Mouse (Mus musculus) gonadal fat pad, adult 2 months (tissue): Measurements from ENCODE around the gene Mrpl44. TPM values are rescaled to one million over a fixed set of nuclear protein-coding genes. Genes with fewer than 3 reads are reported as not detected.

Experiments
- DNase-seq: peaks from one replicate; pipeline ENCODE4 v3.0.0-alpha.2; 2012; ENCODE audit warnings: low read depth
- polyA plus RNA-seq: library from polyadenylated mRNA; depleted of rRNA; stranded (reverse); fragments of >200 nt; gene quantifications from 2 replicates; pipeline ENCODE4 v1.2.3, GENCODE M21; 2012

Mrpl44 gene
- polyA plus RNA-seq, 1 experiment = 9.5 TPM

DNA sequence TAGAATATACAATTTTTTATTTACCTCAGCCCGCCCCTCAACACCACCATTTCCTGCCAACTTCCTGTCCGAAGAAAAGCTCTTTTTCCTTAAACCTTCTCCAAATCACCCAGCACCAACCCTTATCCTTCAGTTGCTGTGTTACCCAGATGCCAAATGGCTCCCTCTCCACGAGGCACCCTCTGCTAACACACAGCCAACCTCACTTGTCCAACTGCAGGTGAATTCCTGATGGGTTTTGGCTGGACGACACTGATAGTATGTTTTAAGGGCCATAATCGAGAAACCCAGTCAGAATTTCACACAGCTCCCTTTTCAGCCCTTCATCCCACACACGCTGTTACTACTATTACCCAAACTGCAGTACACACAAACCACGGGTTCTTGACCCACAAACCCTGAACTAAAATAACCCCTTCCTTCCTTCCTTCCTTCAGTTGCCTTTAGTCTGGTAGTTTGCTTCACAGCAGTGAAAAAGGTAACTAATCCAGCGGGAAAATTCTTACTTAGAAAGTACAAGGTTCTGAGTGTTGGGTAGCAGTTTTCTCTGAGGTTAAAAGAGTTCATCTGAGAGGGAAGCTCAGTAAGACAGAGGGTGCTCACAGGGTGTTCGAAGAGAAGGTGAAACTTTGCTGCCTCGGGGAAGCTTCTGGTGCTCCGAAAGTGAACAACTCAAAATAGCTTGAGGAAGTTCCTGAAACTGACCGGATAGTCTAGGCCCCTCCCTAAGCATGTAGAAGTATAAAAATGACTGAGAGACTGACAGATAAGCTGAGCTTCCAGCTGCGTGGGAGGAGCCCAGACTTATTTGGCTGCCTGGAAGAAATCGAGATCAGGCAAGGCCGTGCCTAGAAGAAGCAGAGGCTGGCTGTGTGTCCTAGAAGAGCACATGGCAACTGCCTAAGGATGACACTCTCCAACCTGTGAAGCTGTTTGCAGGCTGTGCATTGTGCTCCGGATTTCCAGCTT, 13.3 kb upstream of the Mrpl44 start:
- no peak for DNase-seq

GRCm38 (mm10) chr1:79764031-79764430, 11.8 kb upstream of the Mrpl44 start:
- DNase-seq = no peak

GRCm38 (mm10) chr1:79764483-79764882, 11.3 kb upstream of the Mrpl44 start:
- DNase-seq = no peak

DNA sequence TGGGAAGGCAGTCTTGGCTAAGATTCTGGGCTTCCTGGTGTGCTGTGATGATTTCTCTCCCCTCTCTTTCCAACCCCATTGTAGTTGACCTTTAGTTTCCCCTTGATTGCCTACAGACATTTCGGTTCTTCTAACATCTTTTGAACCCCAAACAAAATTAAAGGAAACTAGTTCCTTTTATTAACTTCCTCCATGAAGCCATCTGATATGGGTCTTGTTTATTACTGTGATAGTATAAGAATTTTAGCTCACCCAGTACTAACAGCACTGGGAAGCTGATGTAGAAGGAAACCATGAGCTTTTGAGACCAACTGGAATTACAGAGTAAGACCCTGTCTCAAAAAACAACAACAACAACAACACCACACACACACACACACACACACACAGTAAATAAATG, 7.6 kb upstream of the Mrpl44 start:
- DNase-seq = no peak

DNA sequence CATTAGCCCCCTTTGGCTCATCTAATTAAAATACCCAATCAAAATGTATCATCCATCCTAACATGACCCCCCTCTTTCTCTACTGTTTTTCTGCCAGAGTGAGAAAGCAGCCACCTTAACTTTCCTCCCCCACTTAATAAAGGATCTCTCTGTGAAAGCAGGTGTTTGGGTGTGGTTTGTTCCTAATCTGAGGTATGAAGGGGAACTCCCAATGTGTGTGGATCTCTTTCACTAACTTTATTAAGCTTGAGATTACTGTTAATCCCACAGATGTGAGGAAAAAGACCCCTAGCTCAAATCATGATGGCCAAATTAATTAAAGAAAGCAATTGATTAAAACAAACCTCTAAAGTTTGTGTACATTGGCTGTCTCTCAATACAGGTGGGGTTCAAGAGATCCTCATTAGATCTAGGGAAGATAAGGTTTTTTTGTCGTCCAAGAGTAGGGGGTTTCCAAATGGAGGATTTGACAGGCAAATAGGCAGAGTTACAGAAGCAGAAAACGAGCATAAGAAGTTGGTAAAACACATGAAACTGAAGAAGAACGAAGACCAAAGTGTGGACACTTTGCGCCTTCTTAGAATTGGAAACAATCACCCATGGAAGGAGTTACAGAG, 1.5 kb upstream of the Mrpl44 start:
- DNase-seq = no peak

- DNase-seq = no peak
Measured at GRCm38 (mm10) chr1:79778011-79778410, 2.2 kb downstream of the Mrpl44 start.

DNA sequence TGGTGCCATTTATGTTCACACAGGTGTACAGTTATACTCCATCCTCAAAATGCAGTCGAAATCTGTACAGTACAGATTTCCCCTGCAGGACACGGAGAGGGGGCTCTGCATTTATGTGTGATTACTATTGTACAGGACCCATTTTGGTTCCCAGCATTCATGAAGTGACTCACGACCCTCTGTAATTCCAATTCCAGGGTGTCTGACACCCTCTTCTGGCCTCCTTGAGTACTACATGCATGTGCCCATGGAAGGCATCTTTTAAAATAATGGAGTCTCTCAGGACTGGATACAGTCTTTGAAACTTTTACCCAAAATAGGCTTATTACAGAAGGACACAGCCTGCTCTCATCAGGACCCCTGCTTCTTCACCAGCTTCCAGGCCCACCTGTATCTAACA, 6.6 kb downstream of the Mrpl44 start:
- DNase-seq = no peak

- DNase-seq = no peak
Measured at GRCm38 (mm10) chr1:79786267-79786927, 10.6 kb downstream of the Mrpl44 start.

DNA sequence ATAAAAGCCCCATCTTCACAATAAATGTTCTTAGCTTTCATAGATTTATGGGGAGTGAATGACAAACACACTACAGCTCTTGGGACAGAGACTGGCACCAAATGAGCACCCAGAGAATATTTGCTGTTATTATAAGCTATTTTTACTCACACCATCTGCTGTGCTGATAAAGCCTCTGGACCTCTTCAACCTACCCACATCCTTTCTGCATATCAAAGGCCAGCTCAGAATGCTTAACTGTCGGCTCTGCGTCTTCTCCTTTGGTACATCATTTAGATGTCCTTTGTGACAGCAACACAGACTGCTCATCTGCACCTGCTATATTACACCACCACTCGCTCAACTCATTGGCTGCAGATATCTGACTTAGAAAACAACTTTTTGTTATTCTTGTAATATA, 21.3 kb downstream of the Mrpl44 start:
- DNase-seq = no peak

GRCm38 (mm10) chr1:79802858-79803427, 27.1 kb downstream of the Mrpl44 start:
- DNase-seq = no peak

- no peak for DNase-seq
Measured at GRCm38 (mm10) chr1:79803614-79804013, 27.8 kb downstream of the Mrpl44 start.

GRCm38 (mm10) chr1:79806865-79807264, 31.0 kb downstream of the Mrpl44 start:
- no peak for DNase-seq

GRCm38 (mm10) chr1:79809447-79809846, 33.6 kb downstream of the Mrpl44 start:
- no peak for DNase-seq

GRCm38 (mm10) chr1:79815446-79815845, 39.6 kb downstream of the Mrpl44 start:
- no peak for DNase-seq

DNA sequence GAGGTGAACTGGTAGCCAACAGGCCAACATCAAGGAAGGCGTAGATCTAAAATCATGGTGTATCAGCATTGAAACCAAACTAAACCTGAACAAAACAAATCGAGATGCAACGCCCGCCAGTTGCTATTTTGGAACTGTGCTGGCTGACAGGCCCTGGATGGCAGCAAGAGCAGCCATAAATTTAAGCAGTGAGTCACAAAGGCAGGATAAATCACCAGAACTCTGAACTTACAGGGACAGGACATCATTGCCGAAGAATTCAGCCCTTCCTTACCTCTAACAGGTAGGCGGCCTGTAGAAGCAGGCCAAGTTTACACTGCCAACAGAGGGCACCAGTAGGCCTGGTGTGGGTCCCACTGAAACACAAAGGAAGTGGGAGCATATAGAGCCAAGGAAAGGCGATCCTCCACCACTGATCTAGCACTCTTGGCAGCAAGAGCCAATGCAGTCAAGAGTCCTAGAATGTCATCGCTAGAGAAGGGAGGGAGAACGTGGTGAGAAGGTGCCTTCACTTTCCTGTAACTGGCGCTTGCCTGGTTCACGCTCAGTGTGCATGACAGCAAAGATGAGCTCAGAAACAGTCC, 43.6 kb downstream of the Mrpl44 start:
- no peak for DNase-seq

GRCm38 (mm10) chr1:79822806-79823525, 47.1 kb downstream of the Mrpl44 start:
- DNase-seq = no peak

DNA sequence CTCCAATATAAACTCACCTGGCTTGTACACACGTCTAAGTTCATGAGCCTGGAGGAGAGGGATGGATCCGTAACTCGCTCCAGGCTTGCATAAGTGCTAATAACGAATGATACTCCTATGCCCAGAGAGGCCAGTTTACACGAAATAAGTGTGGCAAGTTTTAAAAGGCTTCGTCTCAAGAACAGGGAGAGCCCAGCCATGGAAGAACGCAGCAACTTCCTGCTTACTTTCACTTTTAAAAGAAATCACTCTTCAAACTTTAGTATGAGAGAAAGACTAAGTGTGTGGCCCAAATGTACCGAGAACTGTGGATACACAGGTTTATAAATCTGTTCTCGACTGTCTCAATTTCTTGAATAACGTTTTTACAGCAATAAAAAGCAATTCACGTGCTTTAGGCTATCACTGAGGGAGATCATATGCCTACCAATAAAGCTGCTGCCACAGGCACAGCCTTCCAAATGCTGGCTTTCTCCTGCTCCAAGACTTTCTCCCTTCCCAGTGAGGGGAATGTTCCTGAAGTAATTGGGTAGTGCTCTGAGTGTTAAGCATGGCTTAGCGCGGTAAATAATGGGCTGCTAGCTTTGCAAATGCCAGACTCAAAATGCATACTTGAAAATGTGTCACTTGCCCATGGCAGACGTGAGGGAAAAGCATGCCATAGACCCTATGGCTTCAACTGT, 48.3 kb downstream of the Mrpl44 start:
- DNase-seq = no peak
